Comparison of ENCODE assay signal across 8 mouse cellular contexts in the genomic region with DNA sequence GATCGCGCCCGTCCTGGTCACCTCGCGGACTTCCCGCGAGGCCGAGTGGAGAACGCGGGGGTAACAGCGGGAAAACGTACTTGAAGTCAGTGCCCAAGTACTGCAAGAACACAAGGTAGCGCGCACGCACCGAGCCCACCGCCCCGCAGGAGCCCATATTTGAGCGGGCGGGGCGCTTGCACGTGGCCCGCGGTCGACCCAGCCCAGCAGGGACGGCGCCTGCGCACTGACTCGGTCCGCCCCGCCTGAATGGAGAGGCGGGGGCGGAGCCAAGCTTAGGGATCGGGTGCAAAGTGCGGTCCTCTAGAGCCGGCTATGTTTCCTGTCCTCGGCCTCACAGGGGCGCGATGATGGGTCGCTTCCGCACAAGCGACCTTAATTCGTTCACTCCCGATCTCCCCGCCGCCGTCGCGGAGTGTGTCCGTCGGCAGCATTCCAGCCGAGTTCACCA. TPM values are rescaled to one million over a fixed set of nuclear protein-coding genes. Genes with fewer than 3 reads are reported as not detected.
A peak's percentile ranks its signal among the peaks of the same experiment; 100 is the strongest.
DNase-seq lines count a peak whose midpoint lies in the region; ATAC-seq and TF ChIP-seq lines count a peak whose summit lies in the region.

Gene Pusl1 (minus strand): TSS at position 231 of the 451 bp plus-strand sequence.
Gene Acap3 (plus strand): TSS at position 272 of the 451 bp plus-strand sequence.

- H3K9me3 ChIP-seq in ES-Bruce4 (replicated peaks; ENCODE audit: control insufficient read depth, insufficient read depth, low read length, poor library complexity, severe bottlenecking): no peaks in the 10 kb centered on the region
- no peaks in the 10 kb centered on the region for H3K9me3 ChIP-seq in forebrain, embryonic 14.5 days (replicated peaks; ENCODE audit: control insufficient read depth, low read length)
- no peaks in the 10 kb centered on the region for H3K9me3 ChIP-seq in neural tube, embryonic 15.5 days (replicated peaks)

- peak within 1 kb of the TSS; percentile 78 for H3K9ac ChIP-seq in ES-Bruce4 (ENCODE audit: low read depth, poor library complexity, severe bottlenecking)
- H3K9ac ChIP-seq in forebrain, embryonic 14.5 days (ENCODE audit: low read length): peak within 1 kb of the TSS; percentile 95
- H3K9ac ChIP-seq in neural tube, embryonic 15.5 days (replicated peaks): peak within 1 kb of the TSS; percentile 97

- peak within 1 kb of the TSS; percentile 97 for H3K4me2 ChIP-seq in forebrain, embryonic 14.5 days (ENCODE audit: low read length)
- H3K4me2 ChIP-seq in neural tube, embryonic 15.5 days: peak within 1 kb of the TSS; percentile 97

- no peaks in the 10 kb centered on the region for H3K27me3 ChIP-seq in ES-Bruce4 (ENCODE audit: control insufficient read depth, insufficient read depth, low read length, poor library complexity, severe bottlenecking)
- no peaks in the 10 kb centered on the region for H3K27me3 ChIP-seq in forebrain, embryonic 14.5 days (replicated peaks; ENCODE audit: control insufficient read depth, insufficient read depth, low read length)
- H3K27me3 ChIP-seq in neural tube, embryonic 15.5 days (replicated peaks): no peaks in the 10 kb centered on the region

- H3K4me3 ChIP-seq in ES-Bruce4 (ENCODE audit: low read depth, low read length): peak within 1 kb of the TSS; percentile 77
- peak within 1 kb of the TSS; percentile 98 for H3K4me3 ChIP-seq in forebrain, embryonic 14.5 days (ENCODE audit: low read depth, low read length)
- peak within 1 kb of the TSS; percentile 75 for H3K4me3 ChIP-seq in neural tube, embryonic 15.5 days (replicated peaks)

- DNase-seq in forebrain, embryonic 14.5 days (ENCODE audit: low spot score): peak; percentile 98
- DNase-seq in heart, postnatal 14 days: peak; percentile 99
- peak; percentile 98 for DNase-seq in layer of hippocampus, adult 11-12 months (ENCODE audit: low spot score)
- peak; percentile 93 to 95 for DNase-seq in lung, adult 18-20 months
- DNase-seq in testis, postnatal 14 days (ENCODE audit: low spot score): peak; percentile 96

- no peak for TF ChIP-seq POLR2A in ES-Bruce4 (IDR thresholded peaks at IDR 0.05; ENCODE audit: insufficient read depth, low read length)

- intact Hi-C loops in heart, postnatal 14 days (cut with DNase I): loop anchor here (2.0 kb wide), 1 partner anchor 23 kb away; the partner anchor contains the start of genes Cptp and Ints11

- no peaks in the 10 kb centered on the region for H3K4me1 ChIP-seq in ES-Bruce4 (ENCODE audit: control insufficient read depth, insufficient read depth, low read length)
- H3K4me1 ChIP-seq in forebrain, embryonic 14.5 days (ENCODE audit: control insufficient read depth, insufficient read depth, low read length): peaks cover 38% of the 10 kb centered on the region
- peaks cover 54% of the 10 kb centered on the region for H3K4me1 ChIP-seq in neural tube, embryonic 15.5 days

- peaks cover 25% of the 10 kb centered on the region for H3K36me3 ChIP-seq in ES-Bruce4 (ENCODE audit: control insufficient read depth, insufficient read depth, low read length, poor library complexity, severe bottlenecking)
- H3K36me3 ChIP-seq in forebrain, embryonic 14.5 days (ENCODE audit: control insufficient read depth, insufficient read depth, low read length): peaks cover 45% of the 10 kb centered on the region
- H3K36me3 ChIP-seq in neural tube, embryonic 15.5 days: peaks cover 38% of the 10 kb centered on the region

- 0% methylated on average over 52 of the region's 52 CpGs for WGBS in forebrain, embryonic 14.5 days
- under 1% methylated on average over 52 of the region's 52 CpGs for WGBS in neural tube, embryonic 15.5 days

- ATAC-seq in cerebellum, adult (ENCODE audit: insufficient number of reproducible peaks, low FRiP score, low TSS enrichment): peak; percentile 57; the same call in 1 of the 2 replicates
- peak; percentile 88 for ATAC-seq in forebrain, embryonic 14.5 days
- ATAC-seq in neural tube, embryonic 15.5 days (ENCODE audit: low FRiP score): peak; percentile 89

- H3K27ac ChIP-seq in ES-Bruce4 (ENCODE audit: insufficient read depth, low read length): no peak within 1 kb of the TSS
- H3K27ac ChIP-seq in forebrain, embryonic 14.5 days (ENCODE audit: low read depth, low read length): peak within 1 kb of the TSS; percentile 99
- peak within 1 kb of the TSS; percentile 100 for H3K27ac ChIP-seq in neural tube, embryonic 15.5 days (replicated peaks)

- no peak for TF ChIP-seq EP300 in ES-Bruce4 (IDR thresholded peaks at IDR 0.05; ENCODE audit: insufficient read depth, low read depth, low read length)

- TF ChIP-seq CTCF in ES-Bruce4 (IDR thresholded peaks at IDR 0.05; ENCODE audit: low read depth, low read length): no peak

RNA-seq across cellular contexts. Expression of gene Pusl1, which starts in this region (rescaled TPM):
- 15.3 and 19.4 TPM in 2 replicates for polyA plus RNA-seq in ES-Bruce4 (2011; ENCODE audit: insufficient read depth, insufficient read length, low read depth, missing spikeins)
- 46.5 and 52.8 TPM in 2 replicates for polyA plus RNA-seq in forebrain, embryonic 14.5 days (2014; fragmentation: Nextera tagmentation; extraction: Ambion mirVana)
- 10 to 100 TPM; 14.8 to 18.0 TPM for total RNA-seq in heart, postnatal 14 days (2021)
- polyA plus RNA-seq in neural tube, embryonic 15.5 days (2015; fragmentation: Nextera tagmentation; extraction: Ambion mirVana): 58.5 and 62.7 TPM in 2 replicates

RNA-seq across cellular contexts. Expression of gene Acap3, which starts in this region (rescaled TPM):
- 2.6 and 3.8 TPM in 2 replicates for polyA plus RNA-seq in ES-Bruce4 (2011; ENCODE audit: insufficient read depth, insufficient read length, low read depth, missing spikeins)
- polyA plus RNA-seq in forebrain, embryonic 14.5 days (2014; fragmentation: Nextera tagmentation; extraction: Ambion mirVana): 60.5 and 77.0 TPM in 2 replicates
- total RNA-seq in heart, postnatal 14 days (2021): 10 to 100 TPM; 19.6 to 21.6 TPM
- polyA plus RNA-seq in neural tube, embryonic 15.5 days (2015; fragmentation: Nextera tagmentation; extraction: Ambion mirVana): 57.7 and 70.3 TPM in 2 replicates

Comparison
In these comparisons a context has a peak if more than half of its experiments do, and no peak if none do; other contexts are left out.
1. RNA of gene Acap3 (polyA plus RNA-seq): 57.7 to 70.3 TPM in neural tube, embryonic 15.5 days and 60.5 to 77.0 TPM in forebrain, embryonic 14.5 days; 2.6 to 3.8 TPM in ES-Bruce4; every median in the first group is over 10 times any median in the second.
2. Peak in every context shown above with its lines, with median percentiles within 50 percentile points of each other: H3K4me3 ChIP-seq, H3K9ac ChIP-seq, ATAC-seq and DNase-seq.